Mouse (Mus musculus): ENCODE measurements around the gene Wnt4. TPM values are rescaled to one million over a fixed set of nuclear protein-coding genes. Genes with fewer than 3 reads are reported as not detected.

Wnt4 gene
- polyA plus RNA-seq, 2 experiments = 0.09 to 0.25 TPM

- no peaks in the 10 kb centered on the region for H3K4me1 ChIP-seq (replicated peaks; ENCODE audit: control insufficient read depth in 2 of 2, insufficient read depth in 2 of 2, low read length in 1 of 2)
- TF ChIP-seq CTCF (IDR thresholded peaks at IDR 0.05; ENCODE audit: low read depth) (no peak), EP300 (IDR thresholded peaks at IDR 0.05; ENCODE audit: low read depth) (no peak)
- ATAC-seq (ENCODE audit: insufficient read depth) (no peak), DNase-seq (ENCODE audit: low read depth in 3 of 3, low spot score in 3 of 3) (no peak)
- WGBS (ENCODE audit: insufficient replicate concordance) = 5% methylated on average over 22 of the region's 22 CpGs
- no peaks in the 10 kb centered on the region for H3K36me3 ChIP-seq (replicated peaks; ENCODE audit: control insufficient read depth, insufficient read depth, low read depth)
- H3K4me2 ChIP-seq (ENCODE audit: low read depth) = no peak overlapping the region
- H3K27ac ChIP-seq = no peak overlapping the region
- H3K9me3 ChIP-seq (ENCODE audit: control insufficient read depth, low read length) = no peaks in the 10 kb centered on the region
- peaks cover 58% of the 10 kb centered on the region for H3K27me3 ChIP-seq (ENCODE audit: control insufficient read depth, insufficient read depth, low read length)
- H3K9ac ChIP-seq (replicated peaks) = no peak overlapping the region
- no peak overlapping the region for H3K4me3 ChIP-seq (ENCODE audit: insufficient read depth in 1 of 2, low read depth in 2 of 2, low read length in 2 of 2)
Measured at GRCm38 (mm10) chr4:137278144-137279040, 1.1 kb downstream of the Wnt4 start.

GRCm38 (mm10) chr4:137279346-137279745, 2.1 kb downstream of the Wnt4 start:
- Histone ChIP-seq H3K27ac (no peak overlapping the region), H3K4me3 (ENCODE audit: insufficient read depth in 1 of 2, low read depth in 2 of 2, low read length in 2 of 2) (no peak overlapping the region), H3K27me3 (ENCODE audit: control insufficient read depth, insufficient read depth, low read length) (peaks cover 58% of the 10 kb centered on the region), H3K36me3 (replicated peaks; ENCODE audit: control insufficient read depth, insufficient read depth, low read depth) (no peaks in the 10 kb centered on the region), H3K9me3 (ENCODE audit: control insufficient read depth, low read length) (no peaks in the 10 kb centered on the region), H3K4me1 (replicated peaks; ENCODE audit: control insufficient read depth in 2 of 2, insufficient read depth in 2 of 2, low read length in 1 of 2) (no peaks in the 10 kb centered on the region), H3K4me2 (ENCODE audit: low read depth) (no peak overlapping the region), H3K9ac (replicated peaks) (no peak overlapping the region)
- no peak for ATAC-seq (ENCODE audit: insufficient read depth)
- no peak for TF ChIP-seq EP300 (IDR thresholded peaks at IDR 0.05; ENCODE audit: low read depth)
- no peak for TF ChIP-seq CTCF (IDR thresholded peaks at IDR 0.05; ENCODE audit: low read depth)
- no peak for DNase-seq (ENCODE audit: low read depth in 3 of 3, low spot score in 3 of 3)
- 22% methylated on average over 5 of the region's 5 CpGs for WGBS (ENCODE audit: insufficient replicate concordance)

- Histone ChIP-seq H3K9me3 (ENCODE audit: control insufficient read depth, low read length) (no peaks in the 10 kb centered on the region), H3K36me3 (replicated peaks; ENCODE audit: control insufficient read depth, insufficient read depth, low read depth) (no peaks in the 10 kb centered on the region), H3K4me1 (replicated peaks; ENCODE audit: control insufficient read depth in 2 of 2, insufficient read depth in 2 of 2, low read length in 1 of 2) (no peaks in the 10 kb centered on the region), H3K9ac (replicated peaks) (no peak overlapping the region), H3K4me2 (ENCODE audit: low read depth) (no peak overlapping the region), H3K4me3 (ENCODE audit: insufficient read depth in 1 of 2, low read depth in 2 of 2, low read length in 2 of 2) (no peak overlapping the region), H3K27me3 (ENCODE audit: control insufficient read depth, insufficient read depth, low read length) (peaks cover 48% of the 10 kb centered on the region), H3K27ac (no peak overlapping the region)
- ATAC-seq (ENCODE audit: insufficient read depth) (no peak), DNase-seq (ENCODE audit: low read depth in 3 of 3, low spot score in 3 of 3) (no peak)
- WGBS (ENCODE audit: insufficient replicate concordance) = 54% methylated on average over 3 of the region's 3 CpGs
- TF ChIP-seq EP300 (IDR thresholded peaks at IDR 0.05; ENCODE audit: low read depth) = no peak
- no peak for TF ChIP-seq CTCF (IDR thresholded peaks at IDR 0.05; ENCODE audit: low read depth)
Measured at GRCm38 (mm10) chr4:137281273-137281672, 4.0 kb downstream of the Wnt4 start.

- DNase-seq (ENCODE audit: low read depth in 3 of 3, low spot score in 3 of 3) (no peak), ATAC-seq (ENCODE audit: insufficient read depth) (no peak)
- H3K4me3 ChIP-seq (ENCODE audit: insufficient read depth in 1 of 2, low read depth in 2 of 2, low read length in 2 of 2) = no peak overlapping the region
- no peak overlapping the region for H3K4me2 ChIP-seq (ENCODE audit: low read depth)
- no peak for TF ChIP-seq EP300 (IDR thresholded peaks at IDR 0.05; ENCODE audit: low read depth)
- H3K9ac ChIP-seq (replicated peaks) = no peak overlapping the region
- 55% methylated on average over 5 of the region's 5 CpGs for WGBS (ENCODE audit: insufficient replicate concordance)
- peaks cover 40% of the 10 kb centered on the region for H3K27me3 ChIP-seq (ENCODE audit: control insufficient read depth, insufficient read depth, low read length)
- H3K27ac ChIP-seq = no peak overlapping the region
- no peaks in the 10 kb centered on the region for H3K36me3 ChIP-seq (replicated peaks; ENCODE audit: control insufficient read depth, insufficient read depth, low read depth)
- no peaks in the 10 kb centered on the region for H3K4me1 ChIP-seq (replicated peaks; ENCODE audit: control insufficient read depth in 2 of 2, insufficient read depth in 2 of 2, low read length in 1 of 2)
- H3K9me3 ChIP-seq (ENCODE audit: control insufficient read depth, low read length) = no peaks in the 10 kb centered on the region
Measured at GRCm38 (mm10) chr4:137282122-137282521, 4.8 kb downstream of the Wnt4 start.

- TF ChIP-seq CTCF (IDR thresholded peaks at IDR 0.05; ENCODE audit: low read depth) (no peak), EP300 (IDR thresholded peaks at IDR 0.05; ENCODE audit: low read depth) (no peak)
- DNase-seq (ENCODE audit: low read depth in 3 of 3, low spot score in 3 of 3) = no peak
- no peak overlapping the region for H3K4me3 ChIP-seq (ENCODE audit: insufficient read depth in 1 of 2, low read depth in 2 of 2, low read length in 2 of 2)
- H3K4me2 ChIP-seq (ENCODE audit: low read depth) = no peak overlapping the region
- no peak for ATAC-seq (ENCODE audit: insufficient read depth)
- H3K9ac ChIP-seq (replicated peaks) = no peak overlapping the region
- no peaks in the 10 kb centered on the region for H3K9me3 ChIP-seq (ENCODE audit: control insufficient read depth, low read length)
- H3K27ac ChIP-seq = no peak overlapping the region
- H3K4me1 ChIP-seq (replicated peaks; ENCODE audit: control insufficient read depth in 2 of 2, insufficient read depth in 2 of 2, low read length in 1 of 2) = no peaks in the 10 kb centered on the region
- peaks cover 33% of the 10 kb centered on the region for H3K27me3 ChIP-seq (ENCODE audit: control insufficient read depth, insufficient read depth, low read length)
- 23% methylated on average over 17 of the region's 17 CpGs for WGBS (ENCODE audit: insufficient replicate concordance)
- no peaks in the 10 kb centered on the region for H3K36me3 ChIP-seq (replicated peaks; ENCODE audit: control insufficient read depth, insufficient read depth, low read depth)
Measured at GRCm38 (mm10) chr4:137282584-137283406, 5.5 kb downstream of the Wnt4 start.
